Mouse (Mus musculus): Measurements from ENCODE around the gene Gorasp2. TPM values are rescaled to one million over a fixed set of nuclear protein-coding genes. Genes with fewer than 3 reads are reported as not detected.

Gene Gorasp2
- total and polyA plus RNA-seq, 3 experiments: 65.4 to 145 (median 77.4) TPM

DNA sequence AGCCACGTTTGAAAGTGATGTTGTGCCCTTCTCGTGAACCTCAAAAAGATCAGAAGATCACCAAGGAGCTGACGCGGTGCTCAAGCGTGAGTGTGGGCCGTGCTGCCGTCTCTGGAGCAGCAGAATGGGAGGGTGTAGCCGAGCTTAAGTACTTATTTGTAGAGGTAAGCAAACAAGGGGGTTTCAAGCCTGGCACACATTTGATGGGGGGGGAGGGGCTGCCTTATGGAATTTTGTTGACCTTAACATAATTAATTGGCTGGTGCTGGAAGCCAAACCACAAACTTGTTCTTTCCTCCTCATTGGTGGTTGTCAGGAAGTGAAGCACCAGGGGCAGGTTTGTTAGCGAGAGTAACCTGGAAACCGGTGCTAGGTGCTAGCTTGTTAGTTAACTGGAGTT lies 34.3 kb downstream of the Gorasp2 start:
- dilution Hi-C loops (cut with MboI; ENCODE audit: extremely low pct_ligation_motif_present, extremely low pct_unique_long_range_greater_than_20kb, low sequenced_read_pairs) (no loop called here), in situ Hi-C loops (cut with MboI; ENCODE audit: low pct_ligation_motif_present, low pct_unique_long_range_greater_than_20kb, low sequenced_read_pairs) (no loop called here)

DNA sequence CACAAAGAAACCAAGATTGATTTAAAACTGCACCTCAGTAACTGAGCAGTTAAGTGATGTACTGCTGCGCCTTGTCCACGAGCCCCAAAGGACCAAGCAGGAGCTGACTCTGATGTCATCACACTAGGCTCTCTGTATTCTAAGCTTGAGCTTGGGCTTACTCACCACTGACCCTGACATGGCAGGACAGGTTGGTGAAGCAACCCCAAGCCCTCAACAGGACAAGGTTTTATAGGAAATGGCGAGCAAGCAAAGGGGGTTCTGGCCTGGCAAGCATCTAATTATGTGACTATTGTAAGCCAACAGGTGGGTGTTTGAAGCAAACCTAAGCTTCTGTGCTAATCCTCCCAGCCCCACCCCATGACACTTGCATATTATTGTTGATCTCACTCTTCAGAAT lies 39.5 kb downstream of the Gorasp2 start:
- Histone ChIP-seq H3K9ac (ENCODE audit: insufficient read depth, low read depth) (no peak overlapping the region), H3K79me2 (replicated peaks; ENCODE audit: control insufficient read depth, extremely low read depth, insufficient read depth, poor library complexity, severe bottlenecking) (no peaks in the 10 kb centered on the region), H3K4me3 (replicated peaks in 1 of 3; ENCODE audit: low read depth in 2 of 3, low read length in 2 of 3, poor library complexity in 1 of 3) (no peak overlapping the region), H3K9me3 (replicated peaks; ENCODE audit: low read length) (no peaks in the 10 kb centered on the region), H3K27me3 (replicated peaks) (no peaks in the 10 kb centered on the region), H3K36me3 (replicated peaks in 1 of 2; ENCODE audit: control insufficient read depth in 1 of 2, insufficient read depth in 1 of 2, low read length in 1 of 2) (peaks cover 0 to 38% of the 10 kb centered on the region in 2 experiments), H3K27ac (ENCODE audit: insufficient read depth, low read depth) (no peak overlapping the region), H3K4me2 (ENCODE audit: insufficient read depth, low read depth, poor library complexity, severe bottlenecking) (no peak overlapping the region), H3K4me1 (ENCODE audit: control insufficient read depth in 1 of 2, insufficient read depth in 2 of 2) (peaks cover 2 to 14% of the 10 kb centered on the region in 2 experiments; a peak in 2 of 4 replicates)
- in situ Hi-C loops (cut with MboI; ENCODE audit: low pct_ligation_motif_present, low pct_unique_long_range_greater_than_20kb, low sequenced_read_pairs) (loop anchor here (25.0 kb wide), 2 partner anchors 111 to 336 kb away; no protein-coding TSS in a partner anchor), dilution Hi-C loops (cut with MboI; ENCODE audit: extremely low pct_ligation_motif_present, extremely low pct_unique_long_range_greater_than_20kb, low sequenced_read_pairs) (no loop called here)
- DNase-seq (ENCODE audit: extremely low read depth): no peak
- TF ChIP-seq USF2 (conservative IDR thresholded peaks at IDR 0.05; ENCODE audit: low read depth, low read length) (no peak), MYC (IDR thresholded peaks at IDR 0.05; ENCODE audit: low read depth, low read length) (no peak), ZNF384 (IDR thresholded peaks at IDR 0.05; ENCODE audit: low read depth, low read length) (no peak), CHD2 (IDR thresholded peaks at IDR 0.05; ENCODE audit: low read length) (no peak), ZKSCAN1 (IDR thresholded peaks at IDR 0.05; ENCODE audit: borderline replicate concordance, low read depth, low read length) (no peak), MAX (IDR thresholded peaks at IDR 0.05; ENCODE audit: low read length) (no peak), TBP (conservative IDR thresholded peaks at IDR 0.05; ENCODE audit: low read depth, low read length) (no peak), POLR2A (IDR thresholded peaks at IDR 0.05; ENCODE audit: low read depth, low read length) (no peak), TCF12 (IDR thresholded peaks at IDR 0.05; ENCODE audit: low read depth, low read length) (no peak), JUND (conservative IDR thresholded peaks at IDR 0.05; ENCODE audit: low read depth, low read length) (no peak), ZMIZ1 (IDR thresholded peaks at IDR 0.05; ENCODE audit: low read depth, low read length) (no peak), MXI1 (IDR thresholded peaks at IDR 0.05; ENCODE audit: low read depth, low read length) (no peak), MEF2A (IDR thresholded peaks at IDR 0.05; ENCODE audit: borderline replicate concordance, low read depth, low read length) (no peak), ZC3H11A (IDR thresholded peaks at IDR 0.05; ENCODE audit: low read depth, low read length) (no peak)

More for the DNA sequence above, 34.3 kb downstream of the Gorasp2 start:
- no peak overlapping the region for H3K27ac ChIP-seq (ENCODE audit: insufficient read depth, low read depth)
- TF ChIP-seq ZMIZ1 (IDR thresholded peaks at IDR 0.05; ENCODE audit: low read depth, low read length) (no peak), HCFC1 (IDR thresholded peaks at IDR 0.05; ENCODE audit: low read depth, low read length) (no peak), MAX (IDR thresholded peaks at IDR 0.05; ENCODE audit: low read length) (no peak), EP300 (IDR thresholded peaks at IDR 0.05; ENCODE audit: low read length) (no peak), JUN (IDR thresholded peaks at IDR 0.05; ENCODE audit: insufficient read depth, low read depth, low read length) (no peak)
- no peak for DNase-seq (ENCODE audit: extremely low read depth)
- H3K27me3 ChIP-seq (replicated peaks): no peaks in the 10 kb centered on the region
- no peak overlapping the region for H3K9ac ChIP-seq (ENCODE audit: insufficient read depth, low read depth)
- H3K36me3 ChIP-seq (replicated peaks in 1 of 2; ENCODE audit: control insufficient read depth in 1 of 2, insufficient read depth in 1 of 2, low read length in 1 of 2): peaks cover 10 to 70% of the 10 kb centered on the region in 2 experiments
- no peaks in the 10 kb centered on the region for H3K9me3 ChIP-seq (replicated peaks; ENCODE audit: low read length)
- no peak overlapping the region for H3K4me3 ChIP-seq (replicated peaks in 1 of 3; ENCODE audit: low read depth in 2 of 3, low read length in 2 of 3, poor library complexity in 1 of 3)
- H3K4me2 ChIP-seq (ENCODE audit: insufficient read depth, low read depth, poor library complexity, severe bottlenecking): no peak overlapping the region
- peaks cover 0 to 9% of the 10 kb centered on the region in 2 experiments; a peak in 2 of 4 replicates for H3K4me1 ChIP-seq (ENCODE audit: control insufficient read depth in 1 of 2, insufficient read depth in 2 of 2)
- H3K79me2 ChIP-seq (replicated peaks; ENCODE audit: control insufficient read depth, extremely low read depth, insufficient read depth, poor library complexity, severe bottlenecking): no peaks in the 10 kb centered on the region
